Mouse (Mus musculus): ENCODE measurements at regions not wholly inside any gene's neighbourhood (a gene's known extent, or its start where the extent isn't known, plus 50 kb on each side); places are given as distances from the start of the nearest gene placed in this dataset.

DNA sequence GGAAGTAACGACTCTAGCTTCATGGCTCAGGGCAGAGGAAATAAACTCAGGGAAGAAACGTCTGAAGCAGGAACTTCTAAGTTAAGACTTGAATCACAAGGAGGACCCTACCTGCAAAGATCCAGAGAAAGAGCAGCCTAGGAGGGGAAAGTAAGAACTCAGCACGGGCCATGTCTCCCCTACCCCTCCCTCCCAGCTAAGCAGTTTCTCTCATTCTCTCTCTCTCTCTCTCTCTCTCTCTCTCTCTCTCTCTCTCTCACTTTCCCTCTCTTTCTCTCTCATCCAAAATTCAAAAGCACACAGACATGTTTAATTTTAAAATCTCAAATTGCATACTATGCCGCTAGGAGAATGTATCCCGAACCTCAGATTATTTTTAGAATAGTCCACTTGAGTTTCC, 267.3 kb downstream of the Dhx15 start:
- ATAC-seq (replicated peaks; ENCODE audit: low FRiP score, low read depth) = no peak

DNA sequence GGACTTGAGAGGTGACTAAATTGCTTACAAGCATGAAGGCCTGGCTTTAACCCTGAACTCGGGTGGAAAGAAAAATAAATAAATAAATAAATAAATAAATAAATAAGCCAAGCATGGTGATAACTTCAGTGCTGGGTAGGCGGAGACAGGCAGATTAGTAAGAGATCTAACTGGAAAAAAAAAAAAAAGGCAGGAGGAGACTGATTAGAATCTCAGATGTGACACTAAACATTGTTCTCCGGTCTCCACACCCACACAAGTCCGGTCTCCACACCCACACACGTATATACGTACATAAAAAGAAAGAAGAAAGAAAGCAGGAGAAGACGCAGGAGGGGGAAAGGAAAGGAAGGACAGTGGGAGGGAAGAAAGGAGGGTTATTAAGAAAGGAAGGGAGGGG, 267.8 kb downstream of the Dhx15 start:
- ATAC-seq (replicated peaks; ENCODE audit: low FRiP score, low read depth) (no peak), DNase-seq (ENCODE audit: low spot score) (peak; percentile 5)
- no peaks in the 10 kb centered on the region for H3K27me3 ChIP-seq (ENCODE audit: insufficient read depth, low read length)
- WGBS = 51% methylated on average over 7 of the region's 7 CpGs
- H3K4me2 ChIP-seq (ENCODE audit: low read length) = no peak overlapping the region
- no peaks in the 10 kb centered on the region for H3K9me3 ChIP-seq (replicated peaks; ENCODE audit: low read length)
- H3K27ac ChIP-seq = no peak overlapping the region
- TF ChIP-seq CTCF (IDR thresholded peaks at IDR 0.05; ENCODE audit: low read depth) = no peak
- H3K4me1 ChIP-seq (replicated peaks; ENCODE audit: insufficient read depth, low read length) = no peaks in the 10 kb centered on the region
- no peak overlapping the region for H3K9ac ChIP-seq (ENCODE audit: low read depth, low read length)
- H3K36me3 ChIP-seq (ENCODE audit: insufficient read depth, low read length) = no peaks in the 10 kb centered on the region
- H3K4me3 ChIP-seq (replicated peaks; ENCODE audit: low read depth, low read length) = no peak overlapping the region

More for the DNA sequence above, 267.3 kb downstream of the Dhx15 start:
- WGBS = 47% methylated on average over 5 of the region's 5 CpGs
- no peak for DNase-seq (ENCODE audit: low spot score)
- no peaks in the 10 kb centered on the region for H3K27me3 ChIP-seq (ENCODE audit: insufficient read depth, low read length)
- H3K27ac ChIP-seq = no peak overlapping the region
- no peak overlapping the region for H3K4me2 ChIP-seq (ENCODE audit: low read length)
- no peak overlapping the region for H3K4me3 ChIP-seq (replicated peaks; ENCODE audit: low read depth, low read length)
- no peak for TF ChIP-seq CTCF (IDR thresholded peaks at IDR 0.05; ENCODE audit: low read depth)
- no peaks in the 10 kb centered on the region for H3K4me1 ChIP-seq (replicated peaks; ENCODE audit: insufficient read depth, low read length)
- no peaks in the 10 kb centered on the region for H3K36me3 ChIP-seq (ENCODE audit: insufficient read depth, low read length)
- no peak overlapping the region for H3K9ac ChIP-seq (ENCODE audit: low read depth, low read length)
- no peaks in the 10 kb centered on the region for H3K9me3 ChIP-seq (replicated peaks; ENCODE audit: low read length)

DNA sequence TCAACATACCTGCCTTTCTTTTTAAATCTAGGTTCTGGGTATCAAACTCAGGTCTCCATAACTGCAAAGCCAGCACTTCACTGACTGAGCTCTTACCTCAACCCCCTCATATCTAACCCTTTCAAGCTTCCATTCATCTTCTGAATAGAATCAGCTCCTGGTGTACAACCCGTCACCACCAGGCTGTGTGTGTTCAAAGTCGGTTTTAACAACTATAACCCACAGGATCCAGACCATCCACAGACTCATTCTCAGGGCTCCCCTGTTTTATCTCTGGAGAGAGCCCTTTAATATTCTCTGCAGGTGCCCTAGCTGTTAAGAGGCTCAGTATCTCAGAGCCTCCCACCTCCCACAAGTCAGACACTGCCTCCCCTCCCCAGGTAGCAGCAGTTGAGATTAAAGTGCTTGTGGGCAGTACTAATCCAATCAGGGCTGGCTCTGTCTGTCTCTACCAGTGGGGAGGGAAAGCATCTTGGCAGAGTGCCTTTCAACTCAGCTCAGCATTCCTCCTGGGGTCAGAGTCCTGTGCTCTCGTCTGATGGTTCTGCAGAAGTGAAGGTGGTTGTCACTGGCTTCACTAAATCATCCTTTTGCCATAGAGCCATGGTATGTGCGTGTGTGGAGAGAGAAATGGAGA, 272.4 kb downstream of the Dhx15 start:
- H3K9ac ChIP-seq (ENCODE audit: low read depth, low read length) = no peak overlapping the region
- no peak for TF ChIP-seq CTCF (IDR thresholded peaks at IDR 0.05; ENCODE audit: low read depth)
- H3K27ac ChIP-seq = no peak overlapping the region
- H3K27me3 ChIP-seq (ENCODE audit: insufficient read depth, low read length) = no peaks in the 10 kb centered on the region
- 0 out of 2 replicates have a peak, but pooled peaks have one; percentile 33 for ATAC-seq (replicated peaks; ENCODE audit: low FRiP score, low read depth)
- DNase-seq (ENCODE audit: low spot score) = no peak
- H3K4me1 ChIP-seq (replicated peaks; ENCODE audit: insufficient read depth, low read length) = no peaks in the 10 kb centered on the region
- H3K4me2 ChIP-seq (ENCODE audit: low read length) = no peak overlapping the region
- H3K4me3 ChIP-seq (replicated peaks; ENCODE audit: low read depth, low read length) = no peak overlapping the region
- H3K9me3 ChIP-seq (replicated peaks; ENCODE audit: low read length) = no peaks in the 10 kb centered on the region
- WGBS = 37% methylated on average over 4 of the region's 4 CpGs
- H3K36me3 ChIP-seq (ENCODE audit: insufficient read depth, low read length) = no peaks in the 10 kb centered on the region

DNA sequence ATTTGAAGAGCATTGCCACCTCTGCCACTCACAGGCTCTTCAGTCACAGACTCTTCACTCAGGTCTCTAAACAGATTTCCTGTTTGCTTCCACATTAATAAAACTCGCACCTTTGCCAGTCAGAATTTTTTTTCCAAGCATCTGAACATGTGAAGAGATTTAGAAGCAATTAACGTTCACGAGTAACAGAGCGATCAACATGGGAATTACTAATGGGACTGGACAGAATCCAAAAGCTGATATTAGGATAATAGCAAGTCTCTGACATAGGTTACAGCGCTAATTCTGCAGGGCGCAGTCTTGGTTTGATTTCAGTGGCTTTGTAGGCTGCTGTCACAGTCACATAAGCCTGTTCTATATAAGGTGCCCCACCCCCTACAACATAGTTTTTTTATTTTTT, 275.6 kb downstream of the Dhx15 start:
- no peak for ATAC-seq (replicated peaks; ENCODE audit: low FRiP score, low read depth)
- Histone ChIP-seq H3K4me3 (replicated peaks; ENCODE audit: low read depth, low read length) (no peak overlapping the region), H3K27me3 (ENCODE audit: insufficient read depth, low read length) (no peaks in the 10 kb centered on the region), H3K9me3 (replicated peaks; ENCODE audit: low read length) (no peaks in the 10 kb centered on the region), H3K36me3 (ENCODE audit: insufficient read depth, low read length) (no peaks in the 10 kb centered on the region), H3K27ac (no peak overlapping the region), H3K4me1 (replicated peaks; ENCODE audit: insufficient read depth, low read length) (no peaks in the 10 kb centered on the region), H3K9ac (ENCODE audit: low read depth, low read length) (no peak overlapping the region), H3K4me2 (ENCODE audit: low read length) (no peak overlapping the region)
- DNase-seq (ENCODE audit: low spot score) = no peak
- 84% methylated on average over 6 of the region's 6 CpGs for WGBS
- no peak for TF ChIP-seq CTCF (IDR thresholded peaks at IDR 0.05; ENCODE audit: low read depth)

DNA sequence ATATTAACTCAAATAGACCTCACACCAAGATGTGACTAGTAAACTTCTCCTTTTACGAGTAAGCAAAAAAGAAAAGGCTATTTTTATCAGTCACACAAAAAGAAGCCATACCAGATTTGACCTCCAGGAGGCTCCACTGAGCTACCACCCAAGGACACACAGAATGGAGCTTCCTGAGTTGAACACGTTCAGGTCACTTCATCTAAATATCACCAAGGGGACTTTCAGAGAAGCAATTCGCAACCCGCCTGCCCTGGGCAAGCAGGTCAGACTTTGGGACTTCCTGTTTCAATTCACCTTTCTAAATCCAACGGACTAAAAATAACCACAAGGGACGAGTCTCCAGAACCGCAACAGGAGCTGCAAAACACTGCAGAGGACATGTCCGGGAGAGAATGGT, 281.5 kb downstream of the Dhx15 start:
- Histone ChIP-seq H3K27me3 (ENCODE audit: insufficient read depth, low read length) (no peaks in the 10 kb centered on the region), H3K4me1 (replicated peaks; ENCODE audit: insufficient read depth, low read length) (no peaks in the 10 kb centered on the region), H3K36me3 (ENCODE audit: insufficient read depth, low read length) (no peaks in the 10 kb centered on the region), H3K9ac (ENCODE audit: low read depth, low read length) (no peak overlapping the region), H3K4me2 (ENCODE audit: low read length) (no peak overlapping the region), H3K9me3 (replicated peaks; ENCODE audit: low read length) (no peaks in the 10 kb centered on the region), H3K4me3 (replicated peaks; ENCODE audit: low read depth, low read length) (no peak overlapping the region), H3K27ac (no peak overlapping the region)
- no peak for ATAC-seq (replicated peaks; ENCODE audit: low FRiP score, low read depth)
- DNase-seq (ENCODE audit: low spot score) = no peak
- peak; percentile 40 for TF ChIP-seq CTCF (IDR thresholded peaks at IDR 0.05; ENCODE audit: low read depth)
- 76% methylated on average over 8 of the region's 8 CpGs for WGBS

DNA sequence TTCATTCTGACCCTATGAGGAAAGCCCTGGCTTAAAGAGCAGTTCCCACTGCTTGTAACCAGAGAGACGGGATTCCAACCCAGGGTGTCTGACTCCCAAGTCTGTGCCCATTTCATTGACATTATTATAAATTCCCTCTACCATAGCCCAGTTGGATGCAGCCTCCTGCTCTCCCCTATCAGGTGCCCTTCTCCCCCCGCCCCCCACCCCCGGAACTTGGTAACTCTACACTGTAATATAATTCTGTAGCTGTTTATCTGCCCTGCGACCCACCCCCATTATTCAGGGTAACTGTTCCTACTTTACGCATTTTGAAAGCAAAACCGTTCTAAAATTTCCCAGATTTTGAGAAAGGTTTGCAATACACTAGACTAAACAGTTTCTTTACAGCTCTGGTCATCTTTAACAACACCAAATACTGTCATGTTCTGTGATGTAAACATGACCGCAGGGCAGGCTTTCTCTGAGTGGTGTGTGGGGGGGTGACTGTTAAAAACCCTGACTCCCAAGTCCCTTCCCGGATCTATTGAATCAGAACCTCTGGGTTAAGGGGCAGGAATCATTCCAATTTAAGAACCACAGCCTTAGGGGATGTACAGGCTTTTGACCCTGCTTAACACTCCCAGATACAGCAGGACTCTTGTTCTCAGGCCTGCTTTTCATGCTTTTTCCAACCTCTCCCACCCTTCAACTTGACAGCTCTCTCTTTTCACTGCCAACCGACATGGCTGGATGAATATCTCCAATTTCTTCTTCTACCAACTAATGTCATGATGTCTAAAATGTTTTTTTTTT, 283.8 kb downstream of the Dhx15 start:
- DNase-seq (ENCODE audit: low spot score) = peak; percentile 55

More for the DNA sequence above, 283.8 kb downstream of the Dhx15 start:
- peak; percentile 29; the same call in 1 of the 2 replicates for ATAC-seq (replicated peaks; ENCODE audit: low FRiP score, low read depth)
- H3K36me3 ChIP-seq (ENCODE audit: insufficient read depth, low read length) = no peaks in the 10 kb centered on the region
- no peaks in the 10 kb centered on the region for H3K9me3 ChIP-seq (replicated peaks; ENCODE audit: low read length)
- H3K4me2 ChIP-seq (ENCODE audit: low read length) = no peak overlapping the region
- no peak overlapping the region for H3K4me3 ChIP-seq (replicated peaks; ENCODE audit: low read depth, low read length)
- 32% methylated on average over 9 of the region's 9 CpGs for WGBS
- H3K27me3 ChIP-seq (ENCODE audit: insufficient read depth, low read length) = no peaks in the 10 kb centered on the region
- H3K27ac ChIP-seq = no peak overlapping the region
- no peak overlapping the region for H3K9ac ChIP-seq (ENCODE audit: low read depth, low read length)
- no peak for TF ChIP-seq CTCF (IDR thresholded peaks at IDR 0.05; ENCODE audit: low read depth)
- H3K4me1 ChIP-seq (replicated peaks; ENCODE audit: insufficient read depth, low read length) = no peaks in the 10 kb centered on the region

All from kidney, postnatal 0 days (tissue).